Mouse (Mus musculus) small intestine, adult 2 months (tissue): ENCODE data around the gene Lrch1. TPM values are rescaled to one million over a fixed set of nuclear protein-coding genes. Genes with fewer than 3 reads are reported as not detected.

Experiments used
- H3K27ac ChIP-seq: fragments of 200-500 bp; 2 replicates; pipeline ENCODE4 v1.5.1; 2012; ENCODE audit warnings: low read depth, low read length, control low read depth, inconsistent platforms; ENCODE audit not compliant: insufficient read depth
- H3K27me3 ChIP-seq: fragments of 200-500 bp; 2 replicates; pipeline ENCODE4 v1.6.1; 2012; ENCODE audit warnings: mild to moderate bottlenecking, moderate library complexity, low read length, inconsistent platforms; ENCODE audit not compliant: control insufficient read depth, insufficient read depth
- H3K36me3 ChIP-seq: fragments of 200-500 bp; 2 replicates; pipeline ENCODE4 v1.6.1; 2012; ENCODE audit warnings: mild to moderate bottlenecking, low read length, control low read depth, inconsistent platforms; ENCODE audit not compliant: control insufficient read depth, insufficient read depth
- H3K4me1 ChIP-seq: fragments of 200-500 bp; 2 replicates; pipeline ENCODE4 v1.6.1; 2012; ENCODE audit warnings: low read length, inconsistent platforms, mixed read lengths; ENCODE audit not compliant: control insufficient read depth, insufficient read depth, insufficient read length
- H3K4me3 ChIP-seq: fragments of 200-500 bp; 2 replicates; pipeline ENCODE4 v1.5.1; 2012; ENCODE audit warnings: low read depth, mild to moderate bottlenecking, control low read depth, inconsistent platforms, low read length, moderate library complexity
- CTCF ChIP-seq: fragments of 200-500 bp; IDR thresholded peaks from 2 replicates; pipeline ENCODE4 v1.5.1; 2012; ENCODE audit warnings: low read depth, mild to moderate bottlenecking, control low read depth, inconsistent platforms, low read length, moderate library complexity, mixed read lengths; ENCODE audit not compliant: insufficient replicate concordance, insufficient read length; ENCODE audit errors: extremely low read depth
- POLR2A ChIP-seq: fragments of 200-500 bp; IDR thresholded peaks from 2 replicates; pipeline ENCODE4 v1.6.1; 2012; ENCODE audit warnings: low read depth, mild to moderate bottlenecking, control low read depth, inconsistent platforms, low read length, moderate library complexity
- WGBS: fragments of 180-500 bp; shearing (Covaris S2); methylation state at CpG from one replicate; pipeline ENCODE4 v1.1.7; 2018; 5-methylcytosine and 5-hydroxymethylcytosine counted together
- polyA plus RNA-seq: library from polyadenylated mRNA; depleted of rRNA; stranded (reverse); fragments of >200 nt; gene quantifications from 2 replicates; pipeline ENCODE4 v1.2.3, GENCODE M21; 2012; rRNA removed

The Lrch1 gene
- polyA plus RNA-seq, 1 experiment: 6.1 TPM

- 19% methylated on average over 3 of the region's 3 CpGs for WGBS
- TF ChIP-seq CTCF (no peak), POLR2A (no peak)
- H3K27me3 ChIP-seq: no peaks in the 10 kb centered on the region
- H3K4me3 ChIP-seq: no peak overlapping the region
- no peaks in the 10 kb centered on the region for H3K4me1 ChIP-seq
- no peak overlapping the region for H3K27ac ChIP-seq
- H3K36me3 ChIP-seq: no peaks in the 10 kb centered on the region
Observed at GRCm38 (mm10) chr14:74709054-74709453, 238.6 kb downstream of the Lrch1 start.

Other genes with a start within 250 kb of the Lrch1 start
- 31.8 and 40.9 TPM in 2 replicates for gene Esd, start 215.6 kb downstream of the Lrch1 start, polyA plus RNA-seq
- 0.37 and 0.91 TPM in 2 replicates for gene Rubcnl, start 68.2 kb upstream of the Lrch1 start, polyA plus RNA-seq
- gene Lrrc63, start 183.0 kb upstream of the Lrch1 start, polyA plus RNA-seq: not detected in 2 replicates
- 3.9 and 5.6 TPM in 2 replicates for gene Lcp1, start 183.2 kb upstream of the Lrch1 start, polyA plus RNA-seq